Mouse (Mus musculus): ENCODE results near the gene Tcp11l2. TPM values are rescaled to one million over a fixed set of nuclear protein-coding genes. Genes with fewer than 3 reads are reported as not detected.
A peak's percentile ranks its signal among the peaks of the same experiment; 100 is the strongest.

Tcp11l2 gene
- total RNA-seq, 2 experiments from 2014 or later = 11.3 to 42.8 TPM

- ATAC-seq (replicated peaks; ENCODE audit: low FRiP score, poor library complexity, severe bottlenecking) = no peak
Measured at GRCm38 (mm10) chr10:84592745-84593144, 16.3 kb downstream of the Tcp11l2 start.

- no peak for ATAC-seq (replicated peaks; ENCODE audit: low FRiP score, poor library complexity, severe bottlenecking)
Measured at GRCm38 (mm10) chr10:84597127-84597785, 20.8 kb downstream of the Tcp11l2 start.

GRCm38 (mm10) chr10:84598172-84598571 lies 21.7 kb downstream of the Tcp11l2 start:
- ATAC-seq (replicated peaks; ENCODE audit: low FRiP score, poor library complexity, severe bottlenecking) = no peak

- no peak for ATAC-seq (replicated peaks; ENCODE audit: low FRiP score, poor library complexity, severe bottlenecking)
Measured at GRCm38 (mm10) chr10:84600136-84600535, 23.7 kb downstream of the Tcp11l2 start.

GRCm38 (mm10) chr10:84604335-84604734 lies 27.9 kb downstream of the Tcp11l2 start:
- no peak for ATAC-seq (replicated peaks; ENCODE audit: low FRiP score, poor library complexity, severe bottlenecking)

- no peak for ATAC-seq (replicated peaks; ENCODE audit: low FRiP score, poor library complexity, severe bottlenecking)
Measured at GRCm38 (mm10) chr10:84608361-84608760, 31.9 kb downstream of the Tcp11l2 start.

GRCm38 (mm10) chr10:84610324-84610723 lies 33.9 kb downstream of the Tcp11l2 start:
- ATAC-seq (replicated peaks; ENCODE audit: low FRiP score, poor library complexity, severe bottlenecking) = 0 out of 2 replicates have a peak, but pooled peaks have one; percentile 29

GRCm38 (mm10) chr10:84610783-84611182 lies 34.4 kb downstream of the Tcp11l2 start:
- no peak for ATAC-seq (replicated peaks; ENCODE audit: low FRiP score, poor library complexity, severe bottlenecking)

GRCm38 (mm10) chr10:84611664-84612063 lies 35.2 kb downstream of the Tcp11l2 start:
- ATAC-seq (replicated peaks; ENCODE audit: low FRiP score, poor library complexity, severe bottlenecking) = no peak

- ATAC-seq (replicated peaks; ENCODE audit: low FRiP score, poor library complexity, severe bottlenecking) = no peak
Measured at GRCm38 (mm10) chr10:84612281-84612680, 35.9 kb downstream of the Tcp11l2 start.

- ATAC-seq (replicated peaks; ENCODE audit: low FRiP score, poor library complexity, severe bottlenecking) = no peak
Measured at GRCm38 (mm10) chr10:84613366-84613765, 36.9 kb downstream of the Tcp11l2 start.

- no peak for ATAC-seq (replicated peaks; ENCODE audit: low FRiP score, poor library complexity, severe bottlenecking)
Measured at GRCm38 (mm10) chr10:84615076-84615475, 38.6 kb downstream of the Tcp11l2 start.

GRCm38 (mm10) chr10:84621826-84622790 lies 45.7 kb downstream of the Tcp11l2 start, which contains the start of gene Polr3b:
Polr3b (plus strand) TSS chr10:84622292.
- ATAC-seq (replicated peaks; ENCODE audit: low FRiP score, poor library complexity, severe bottlenecking) = peak; percentile 96

- ATAC-seq (replicated peaks; ENCODE audit: low FRiP score, poor library complexity, severe bottlenecking) = 0 out of 2 replicates have a peak, but pooled peaks have one; percentile 47
Measured at GRCm38 (mm10) chr10:84631182-84631581, 54.8 kb downstream of the Tcp11l2 start.

GRCm38 (mm10) chr10:84632005-84632404 lies 55.6 kb downstream of the Tcp11l2 start:
- ATAC-seq (replicated peaks; ENCODE audit: low FRiP score, poor library complexity, severe bottlenecking) = no peak

GRCm38 (mm10) chr10:84636656-84637055 lies 60.2 kb downstream of the Tcp11l2 start:
- ATAC-seq (replicated peaks; ENCODE audit: low FRiP score, poor library complexity, severe bottlenecking) = no peak

- no peak for ATAC-seq (replicated peaks; ENCODE audit: low FRiP score, poor library complexity, severe bottlenecking)
Measured at GRCm38 (mm10) chr10:84638382-84638781, 62.0 kb downstream of the Tcp11l2 start.

GRCm38 (mm10) chr10:84639525-84640287 lies 63.3 kb downstream of the Tcp11l2 start:
- ATAC-seq (replicated peaks; ENCODE audit: low FRiP score, poor library complexity, severe bottlenecking) = peak; percentile 93

GRCm38 (mm10) chr10:84640861-84641260 lies 64.4 kb downstream of the Tcp11l2 start:
- ATAC-seq (replicated peaks; ENCODE audit: low FRiP score, poor library complexity, severe bottlenecking) = no peak

GRCm38 (mm10) chr10:84641576-84641975 lies 65.2 kb downstream of the Tcp11l2 start:
- no peak for ATAC-seq (replicated peaks; ENCODE audit: low FRiP score, poor library complexity, severe bottlenecking)
